In genomic region chr10:128133650-128134332, GRCm38 (mm10) we compare ENCODE assay signal across 11 mouse cellular contexts. TPM values are rescaled to one million over a fixed set of nuclear protein-coding genes. Genes with fewer than 3 reads are reported as not detected.
DNase-seq lines count a peak whose midpoint lies in the region; ATAC-seq and TF ChIP-seq lines count a peak whose summit lies in the region.
"Had no signal": no experiment of that assay in that cellular context is flagged by ENCODE, and none has a peak within 500 bp of the region (broad histone marks: within the 10 kb centered on the region; RNA-seq: fewer than 3 reads in every experiment).

No protein-coding gene starts in this region.

- peaks cover 6% of the 10 kb centered on the region; the same call in 1 of the 2 replicates for H3K36me3 ChIP-seq in forebrain, embryonic 16.5 days (ENCODE audit: control insufficient read depth, insufficient read depth)
- peaks cover 15% of the 10 kb centered on the region for H3K36me3 ChIP-seq in neural tube, embryonic 15.5 days
- peaks cover 26% of the 10 kb centered on the region for H3K36me3 ChIP-seq in liver, postnatal 0 days (replicated peaks; ENCODE audit: insufficient read depth, low read length)
- H3K36me3 ChIP-seq in intestine, embryonic 15.5 days = peaks cover 15% of the 10 kb centered on the region; the same call in 1 of the 2 replicates

- no peak for TF ChIP-seq EP300 in liver, postnatal 0 days (IDR thresholded peaks at IDR 0.05; ENCODE audit: low read depth)

- peak; percentile 58 for DNase-seq in layer of hippocampus, adult 11-12 months (ENCODE audit: low spot score)
- no peak for DNase-seq in layer of hippocampus, adult 9-10 months (ENCODE audit: low spot score)
- peak; percentile 79 for DNase-seq in layer of hippocampus, adult 9-11 months
- no peak for DNase-seq in liver, postnatal 0 days
- DNase-seq in adrenal gland, postnatal 36 days = no peak
- DNase-seq: gastrocnemius, postnatal 14 days had no signal

- 47% methylated on average over 13 of the region's 13 CpGs for WGBS in forebrain, embryonic 16.5 days
- 40% methylated on average over 13 of the region's 13 CpGs for WGBS in neural tube, embryonic 15.5 days
- WGBS in liver, postnatal 0 days (ENCODE audit: insufficient replicate concordance) = 75% methylated on average over 13 of the region's 13 CpGs
- 63% methylated on average over 13 of the region's 13 CpGs for WGBS in intestine, embryonic 15.5 days

- no peaks in the 10 kb centered on the region; the same call in 1 of the 2 replicates for H3K4me1 ChIP-seq in forebrain, embryonic 16.5 days (replicated peaks; ENCODE audit: control insufficient read depth, insufficient read depth, low read length)
- H3K4me1 ChIP-seq in neural tube, embryonic 15.5 days = peaks cover 11% of the 10 kb centered on the region
- H3K4me1 ChIP-seq in liver, postnatal 0 days (ENCODE audit: insufficient read depth) = peaks cover 3% of the 10 kb centered on the region; the same call in 1 of the 2 replicates
- H3K4me1 ChIP-seq in intestine, embryonic 15.5 days (replicated peaks) = no peaks in the 10 kb centered on the region

- no peak for ATAC-seq in forebrain, embryonic 16.5 days
- peak; percentile 53; the same call in 1 of the 2 replicates for ATAC-seq in neural tube, embryonic 15.5 days (ENCODE audit: low FRiP score)
- no peak for ATAC-seq in liver, postnatal 0 days
- ATAC-seq in intestine, embryonic 15.5 days = no peak

- H3K9ac ChIP-seq in forebrain, embryonic 16.5 days (replicated peaks; ENCODE audit: low read depth, low read length) = no peak overlapping the region
- peak overlapping the region; percentile 20; the same call in 1 of the 2 replicates for H3K9ac ChIP-seq in neural tube, embryonic 15.5 days (replicated peaks)
- H3K9ac ChIP-seq in liver, postnatal 0 days (replicated peaks) = no peak overlapping the region
- H3K9ac ChIP-seq in intestine, embryonic 15.5 days = no peak overlapping the region
- H3K9ac ChIP-seq: liver, embryonic 15.5 days had no signal

- no peak for TF ChIP-seq CTCF in liver, postnatal 0 days (IDR thresholded peaks at IDR 0.05; ENCODE audit: low read depth)

- peak overlapping the region; percentile 18; the same call in 1 of the 2 replicates for H3K27ac ChIP-seq in forebrain, embryonic 16.5 days (ENCODE audit: low read length)
- peak overlapping the region; percentile 42; the same call in 1 of the 2 replicates for H3K27ac ChIP-seq in neural tube, embryonic 15.5 days (replicated peaks)
- no peak overlapping the region for H3K27ac ChIP-seq in liver, postnatal 0 days (ENCODE audit: low read depth)
- H3K27ac ChIP-seq in intestine, embryonic 15.5 days = no peak overlapping the region
- H3K27ac ChIP-seq: liver, embryonic 15.5 days had no signal

- H3K9me3 ChIP-seq in forebrain, embryonic 16.5 days (ENCODE audit: control insufficient read depth, low read length) = no peaks in the 10 kb centered on the region
- H3K9me3 ChIP-seq in neural tube, embryonic 15.5 days (replicated peaks) = no peaks in the 10 kb centered on the region
- no peaks in the 10 kb centered on the region for H3K9me3 ChIP-seq in liver, postnatal 0 days (ENCODE audit: low read length)
- H3K9me3 ChIP-seq in intestine, embryonic 15.5 days = no peaks in the 10 kb centered on the region
- H3K9me3 ChIP-seq: G1E; liver, embryonic 15.5 days had no signal

- no peak overlapping the region for H3K4me2 ChIP-seq in forebrain, embryonic 16.5 days (ENCODE audit: low read length)
- H3K4me2 ChIP-seq in neural tube, embryonic 15.5 days = peak overlapping the region; percentile 29; the same call in 1 of the 2 replicates
- no peak overlapping the region for H3K4me2 ChIP-seq in liver, postnatal 0 days (ENCODE audit: low read depth, low read length)
- H3K4me2 ChIP-seq in intestine, embryonic 15.5 days (replicated peaks) = no peak overlapping the region
- H3K4me2 ChIP-seq: liver, embryonic 15.5 days had no signal

- H3K4me3 ChIP-seq in forebrain, embryonic 16.5 days (replicated peaks; ENCODE audit: low read length) = no peak overlapping the region
- no peak overlapping the region for H3K4me3 ChIP-seq in neural tube, embryonic 15.5 days (replicated peaks)
- H3K4me3 ChIP-seq in liver, postnatal 0 days (ENCODE audit: low read depth, low read length) = no peak overlapping the region
- H3K4me3 ChIP-seq in intestine, embryonic 15.5 days (replicated peaks) = no peak overlapping the region
- H3K4me3 ChIP-seq: liver, embryonic 15.5 days had no signal

- H3K27me3 ChIP-seq in forebrain, embryonic 16.5 days (replicated peaks; ENCODE audit: control insufficient read depth, insufficient read depth, low read length) = no peaks in the 10 kb centered on the region
- H3K27me3 ChIP-seq in neural tube, embryonic 15.5 days (replicated peaks) = no peaks in the 10 kb centered on the region
- H3K27me3 ChIP-seq in liver, postnatal 0 days (ENCODE audit: insufficient read depth, low read length) = no peaks in the 10 kb centered on the region
- H3K27me3 ChIP-seq in intestine, embryonic 15.5 days (replicated peaks) = no peaks in the 10 kb centered on the region
- H3K27me3 ChIP-seq: liver, embryonic 15.5 days had no signal

RNA-seq across cellular contexts. Expression of gene Baz2a, which starts 42.4 kb away (rescaled TPM):
- polyA plus RNA-seq in forebrain, embryonic 16.5 days (2015; fragmentation: Nextera tagmentation; extraction: Ambion mirVana) = 8.4 and 10.0 TPM in 2 replicates
- 7.4 and 8.9 TPM in 2 replicates for polyA plus RNA-seq in neural tube, embryonic 15.5 days (2015; fragmentation: Nextera tagmentation; extraction: Ambion mirVana)
- polyA plus RNA-seq in liver, postnatal 0 days (2015; fragmentation: Nextera tagmentation; extraction: Ambion mirVana) = 4.3 and 5.4 TPM in 2 replicates
- 10 to 100 TPM; 43.6 to 50.3 TPM for total RNA-seq in adrenal gland, postnatal 36 days (2021)
- polyA plus RNA-seq in intestine, embryonic 15.5 days (2015; fragmentation: Nextera tagmentation; extraction: Ambion mirVana) = 11.7 and 12.5 TPM in 2 replicates

RNA-seq across cellular contexts. Expression of gene Rbms2, which starts 46.3 kb away (rescaled TPM):
- polyA plus RNA-seq in forebrain, embryonic 16.5 days (2015; fragmentation: Nextera tagmentation; extraction: Ambion mirVana) = 8.5 and 9.5 TPM in 2 replicates
- polyA plus RNA-seq in neural tube, embryonic 15.5 days (2015; fragmentation: Nextera tagmentation; extraction: Ambion mirVana) = 6.5 and 12.7 TPM in 2 replicates
- polyA plus RNA-seq in liver, postnatal 0 days (2015; fragmentation: Nextera tagmentation; extraction: Ambion mirVana) = 4.5 TPM in 2 replicates
- total RNA-seq in adrenal gland, postnatal 36 days (2021) = 100 to 1,000 TPM in 1 of 2 experiments, 10 to 100 TPM in 1; 79.9 to 101 TPM
- 24.8 and 27.0 TPM in 2 replicates for polyA plus RNA-seq in intestine, embryonic 15.5 days (2015; fragmentation: Nextera tagmentation; extraction: Ambion mirVana)

RNA-seq across cellular contexts. Expression of gene Atp5b, which starts 50.7 kb away (rescaled TPM):
- 2,097 and 2,145 TPM in 2 replicates for polyA plus RNA-seq in forebrain, embryonic 16.5 days (2015; fragmentation: Nextera tagmentation; extraction: Ambion mirVana)
- 2,338 and 2,396 TPM in 2 replicates for polyA plus RNA-seq in neural tube, embryonic 15.5 days (2015; fragmentation: Nextera tagmentation; extraction: Ambion mirVana)
- 1,808 and 1,865 TPM in 2 replicates for polyA plus RNA-seq in liver, postnatal 0 days (2015; fragmentation: Nextera tagmentation; extraction: Ambion mirVana)
- 1,000 to 10,000 TPM; 2,942 to 3,172 TPM for total RNA-seq in adrenal gland, postnatal 36 days (2021)
- polyA plus RNA-seq in intestine, embryonic 15.5 days (2015; fragmentation: Nextera tagmentation; extraction: Ambion mirVana) = 3,029 and 3,109 TPM in 2 replicates

Comparison
In these comparisons a context has a peak if more than half of its experiments do, and no peak if none do; other contexts are left out.
1. DNase-seq: peak in layer of hippocampus, adult 11-12 months (single experiment) and layer of hippocampus, adult 9-11 months (single experiment); none in layer of hippocampus, adult 9-10 months (single experiment), liver, postnatal 0 days (single experiment) and adrenal gland, postnatal 36 days (0 of 2).
2. H3K27ac ChIP-seq: peak in forebrain, embryonic 16.5 days (single experiment) and neural tube, embryonic 15.5 days (single experiment); none in liver, postnatal 0 days (single experiment) and intestine, embryonic 15.5 days (single experiment).